Mouse (Mus musculus): Measurements from ENCODE around the gene Lipn. TPM values are rescaled to one million over a fixed set of nuclear protein-coding genes. Genes with fewer than 3 reads are reported as not detected.

Lipn gene
- not detected for polyA plus RNA-seq (2017; shearing (Covaris generic))

DNA sequence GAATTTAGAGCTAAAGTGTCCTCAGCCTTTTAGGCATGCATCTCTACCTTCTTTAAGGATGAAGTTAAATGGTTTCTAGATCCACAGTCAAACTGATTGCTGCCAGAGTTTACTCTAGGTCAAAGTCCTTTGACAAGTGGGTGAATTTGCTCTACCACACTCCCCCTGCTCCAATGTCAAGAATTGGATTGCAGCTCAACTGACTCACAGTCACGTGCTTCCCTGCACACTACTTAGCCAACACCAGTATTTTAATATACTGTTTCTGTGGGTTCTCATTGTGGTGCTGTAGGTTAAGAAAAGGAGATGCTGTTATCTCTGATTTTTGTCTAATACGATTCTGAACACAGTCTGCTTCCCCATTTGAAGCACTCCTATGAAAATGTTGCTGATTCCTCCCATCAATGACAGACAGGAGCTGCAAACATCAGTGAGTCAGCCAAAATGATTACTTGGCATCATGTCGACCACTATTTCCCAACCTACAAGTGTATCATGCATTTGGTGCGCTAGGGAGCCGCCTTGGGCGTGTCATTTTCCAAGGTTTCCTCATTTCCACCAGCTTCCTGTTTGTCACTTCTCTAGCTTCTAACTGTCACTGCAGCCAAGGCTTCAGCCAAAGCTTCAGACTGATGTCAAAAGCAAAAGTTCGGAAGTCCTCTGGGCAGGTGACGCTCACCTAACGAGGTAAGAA, at the start of gene Lipn:
TSS of gene Lipn (plus strand) at position 580 of the 694 bp plus-strand sequence.

GRCm38 (mm10) chr19:34100633-34101032, 33.5 kb downstream of the Lipn start, which contains the start of gene Lipm:
Lipm (plus strand) TSS chr19:34100933.

Other genes starting within 250 kb of the Lipn start
- gene Lipf, start 106.2 kb upstream of the Lipn start, polyA plus RNA-seq (2017; shearing (Covaris generic)): 0.26 TPM
- not detected for gene Lipk, start 59.1 kb upstream of the Lipn start, polyA plus RNA-seq (2017; shearing (Covaris generic))
- gene Lipm, start 33.6 kb downstream of the Lipn start, polyA plus RNA-seq (2017; shearing (Covaris generic)): not detected
- gene Ankrd22, start 98.7 kb downstream of the Lipn start, polyA plus RNA-seq (2017; shearing (Covaris generic)): not detected
- gene Stambpl1, start 124.9 kb downstream of the Lipn start, polyA plus RNA-seq (2017; shearing (Covaris generic)): 55.6 TPM
- 0.66 TPM for gene Acta2, start 188.2 kb downstream of the Lipn start, polyA plus RNA-seq (2017; shearing (Covaris generic))
- gene Fas, start 223.3 kb downstream of the Lipn start, polyA plus RNA-seq (2017; shearing (Covaris generic)): 76.3 TPM